Mouse (Mus musculus) small intestine, adult 2 months (tissue): Measurements from ENCODE around the gene Cenpq.

Source experiments
- CTCF ChIP-seq: fragments of 200-500 bp; IDR thresholded peaks from 2 replicates; pipeline ENCODE4 v1.5.1; 2012; ENCODE audit warnings: low read depth, mild to moderate bottlenecking, control low read depth, inconsistent platforms, low read length, moderate library complexity, mixed read lengths; ENCODE audit not compliant: insufficient replicate concordance, insufficient read length; ENCODE audit errors: extremely low read depth
- POLR2A ChIP-seq: fragments of 200-500 bp; IDR thresholded peaks from 2 replicates; pipeline ENCODE4 v1.6.1; 2012; ENCODE audit warnings: low read depth, mild to moderate bottlenecking, control low read depth, inconsistent platforms, low read length, moderate library complexity

GRCm38 (mm10) chr17:40879528-40879923 is 55.3 kb downstream of the Cenpq start:
- TF ChIP-seq POLR2A: no peak
- no peak for TF ChIP-seq CTCF
